Mouse (Mus musculus) gastrocnemius, adult 2 months (tissue): Measurements from ENCODE around the gene Rbbp6. TPM values are rescaled to one million over a fixed set of nuclear protein-coding genes. Genes with fewer than 3 reads are reported as not detected.

ENCODE experiments used
- DNase-seq: peaks from one replicate; pipeline ENCODE4 v3.0.0; 2022
- H3K27ac ChIP-seq: fragments of 200-600 bp; 2 replicates; pipeline ENCODE4 v1.8.1; 2022; ENCODE audit warnings: mild to moderate bottlenecking
- H3K4me3 ChIP-seq: fragments of 200-600 bp; 2 replicates; pipeline ENCODE4 v1.8.1; 2022; ENCODE audit warnings: mild to moderate bottlenecking, moderate library complexity
- CTCF ChIP-seq: fragments of 200-600 bp; IDR thresholded peaks from 2 replicates; pipeline ENCODE4 v1.8.1; 2022; ENCODE audit warnings: antibody characterized with exemption, mild to moderate bottlenecking, moderate library complexity
- intact Hi-C: fragments of 180-260 bp; cut with DNase I; formaldehyde crosslinking; loops from one replicate; pipeline ENCODE4 v1.15.1; 2025
- total RNA-seq, 2 experiments: library from RNA; stranded (reverse); gene quantifications; 2 replicates each; pipeline ENCODE4 v1.2.3; 2021

The Rbbp6 gene
- total RNA-seq, 2 experiments from 2014 or later = 25.7 to 30.5 TPM

GRCm38 (mm10) chr7:123030295-123030694, 64.8 kb downstream of the Rbbp6 start:
- Histone ChIP-seq H3K4me3 (peak overlapping the region; percentile 69), H3K27ac (0 out of 2 replicates have a peak overlapping the region, but pooled peaks have one; percentile 10)
- TF ChIP-seq CTCF = no peak
- no peak for DNase-seq
- intact Hi-C loops = no loop called here

GRCm38 (mm10) chr7:123030709-123031181, 65.3 kb downstream of the Rbbp6 start:
- intact Hi-C loops = no loop called here
- DNase-seq = peak; percentile 23
- Histone ChIP-seq H3K27ac (peak overlapping the region; percentile 10; the same call in 1 of the 2 replicates), H3K4me3 (peak overlapping the region; percentile 69)
- TF ChIP-seq CTCF = no peak

- TF ChIP-seq CTCF = no peak
- H3K4me3 ChIP-seq = peak overlapping the region; percentile 69
- 0 out of 2 replicates have a peak overlapping the region, but pooled peaks have one; percentile 43 for H3K27ac ChIP-seq
- no peak for DNase-seq
- intact Hi-C loops = no loop called here
Observed at GRCm38 (mm10) chr7:123031211-123031743, 65.8 kb downstream of the Rbbp6 start.

GRCm38 (mm10) chr7:123035314-123035713, 69.8 kb downstream of the Rbbp6 start:
- Histone ChIP-seq H3K27ac (no peak overlapping the region), H3K4me3 (no peak overlapping the region)
- TF ChIP-seq CTCF = no peak
- intact Hi-C loops = no loop called here
- DNase-seq = no peak

- H3K27ac ChIP-seq = no peak overlapping the region
- no peak overlapping the region for H3K4me3 ChIP-seq
- DNase-seq = no peak
- peak; percentile 51 for TF ChIP-seq CTCF
- intact Hi-C loops = no loop called here
Observed at GRCm38 (mm10) chr7:123039302-123039701, 73.8 kb downstream of the Rbbp6 start.

- intact Hi-C loops = no loop called here
- DNase-seq = no peak
- H3K27ac ChIP-seq = no peak overlapping the region
- H3K4me3 ChIP-seq = no peak overlapping the region
- peak; percentile 11; the same call in 1 of the 2 replicates for TF ChIP-seq CTCF
Observed at GRCm38 (mm10) chr7:123045146-123045545, 79.7 kb downstream of the Rbbp6 start.

GRCm38 (mm10) chr7:123046473-123047091, 81.1 kb downstream of the Rbbp6 start:
- TF ChIP-seq CTCF = no peak
- intact Hi-C loops = no loop called here
- DNase-seq = no peak
- Histone ChIP-seq H3K4me3 (no peak overlapping the region), H3K27ac (no peak overlapping the region)

Other genes with a start within 250 kb of the Rbbp6 start
- gene Tnrc6a, start 158.2 kb downstream of the Rbbp6 start, total RNA-seq = 10 to 100 TPM; 24.1 to 26.2 TPM
- not detected for gene Slc5a11, start 249.1 kb downstream of the Rbbp6 start, total RNA-seq